Mouse (Mus musculus): ENCODE data around the gene 1700020N01Rik. TPM values are rescaled to one million over a fixed set of nuclear protein-coding genes. Genes with fewer than 3 reads are reported as not detected.

Gene 1700020N01Rik
- total and polyA plus RNA-seq, 3 experiments: not detected

DNA sequence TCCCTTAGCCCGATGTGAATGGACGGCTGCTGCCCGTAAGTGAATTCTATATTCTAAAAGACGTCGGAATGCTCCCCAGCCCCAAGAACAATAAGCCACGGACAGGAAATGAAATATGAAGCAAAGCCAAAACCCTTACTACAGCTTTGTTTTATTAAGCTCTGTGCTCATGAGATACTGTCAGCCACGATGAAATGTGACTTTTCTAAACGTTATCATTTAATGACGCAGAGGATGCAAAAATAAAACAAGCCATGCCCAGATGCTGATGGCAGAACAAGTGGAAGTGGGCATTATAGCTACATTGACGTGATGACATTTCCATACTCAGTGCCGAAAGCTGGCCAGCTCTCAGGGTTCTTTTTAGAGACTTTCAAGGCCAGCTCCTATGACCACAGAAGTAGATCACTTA, 76.8 kb downstream of the 1700020N01Rik start:
- DNase-seq: peak; percentile 54

DNA sequence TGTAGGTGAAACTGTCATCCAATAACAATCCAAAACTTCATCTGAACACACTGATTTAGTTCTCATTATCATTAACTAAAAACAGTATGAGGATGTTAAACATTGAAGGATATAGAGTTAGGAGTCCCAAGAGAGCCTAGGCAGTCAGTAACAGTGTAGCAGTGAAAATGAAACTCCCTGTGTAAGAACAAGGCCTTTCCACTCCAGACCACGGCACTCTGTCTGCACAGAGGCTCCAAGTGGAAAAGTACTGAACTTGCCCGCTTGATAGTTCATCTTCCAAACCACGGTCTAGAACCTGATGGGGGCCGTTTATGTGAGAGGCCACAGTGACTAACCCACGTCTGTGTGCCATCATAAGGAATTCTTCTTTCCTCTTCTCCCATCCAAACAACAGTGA, 77.2 kb downstream of the 1700020N01Rik start:
- DNase-seq: peak; percentile 49

Other genes starting within 250 kb of the 1700020N01Rik start
- under 1 TPM in 1 of 2 experiments, not detected in 1; 0.46 TPM for gene Aldh8a1, start 215.9 kb upstream of the 1700020N01Rik start, total RNA-seq (2021)
- not detected in 2 replicates for gene Aldh8a1, start 215.9 kb upstream of the 1700020N01Rik start, polyA plus RNA-seq (2012; rRNA removed)

Measured in adrenal gland, adult 2 months (tissue).